Mouse (Mus musculus): Measurements from ENCODE around the gene Angpt4.

Angpt4 gene

DNA sequence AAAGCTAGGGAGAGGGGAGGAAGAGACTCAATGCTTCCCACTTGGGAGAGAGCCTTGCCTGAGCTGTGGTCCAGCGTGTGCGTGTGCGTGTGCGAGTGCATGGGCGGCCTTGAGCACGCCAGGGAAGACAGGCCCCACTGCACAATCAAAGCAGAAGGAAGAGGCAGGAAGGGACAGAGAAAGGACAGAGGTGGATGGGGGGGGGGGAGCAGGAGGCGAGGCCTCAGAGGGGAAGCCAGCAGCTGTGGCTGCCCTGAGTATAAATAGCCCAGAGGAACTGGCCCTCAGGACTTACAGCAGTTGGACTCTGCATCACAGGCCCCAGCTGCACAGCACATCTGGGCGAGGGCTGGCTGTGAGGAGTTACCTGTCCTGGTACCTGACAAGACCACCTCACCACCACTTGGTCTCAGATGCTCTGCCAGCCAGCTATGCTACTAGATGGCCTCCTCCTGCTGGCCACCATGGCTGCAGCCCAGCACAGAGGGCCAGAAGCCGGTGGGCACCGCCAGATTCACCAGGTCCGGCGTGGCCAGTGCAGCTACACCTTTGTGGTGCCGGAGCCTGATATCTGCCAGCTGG is at the start of gene Angpt4:
Angpt4 (plus strand) TSS at position 292 of the 582 bp plus-strand sequence.
- in situ Hi-C loops (cut with MboI; ENCODE audit: low pct_unique_long_range_greater_than_20kb in 1 of 2, low sequenced_read_pairs in 2 of 2, unreplicated experiment in 1 of 2): no loop called here

DNA sequence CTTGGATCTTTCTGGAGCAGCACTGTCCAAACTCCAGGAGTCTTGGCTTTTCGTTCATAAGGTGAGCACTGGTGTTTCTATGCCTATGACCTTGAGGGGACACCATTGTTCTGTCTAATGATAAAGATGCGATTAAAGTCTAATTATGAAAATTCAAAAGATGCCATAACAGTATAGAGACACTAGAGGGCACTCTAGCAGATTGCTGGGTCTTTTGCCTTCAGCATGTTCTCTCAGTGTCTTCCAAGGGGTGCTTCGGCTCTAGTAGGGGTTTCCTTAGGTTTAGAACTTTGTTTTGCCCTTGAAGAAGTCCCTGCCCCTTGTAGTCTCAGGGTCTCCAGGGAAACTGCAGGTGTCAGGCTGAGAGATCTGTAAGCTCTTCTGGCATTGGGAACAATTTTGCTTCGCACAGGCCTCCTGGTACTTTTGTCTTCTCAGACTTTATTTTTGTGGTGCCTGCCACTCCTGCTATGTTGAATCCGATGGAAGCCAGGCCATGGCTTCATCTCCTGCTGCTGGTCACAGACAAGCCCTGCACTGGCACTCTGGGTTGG is 48.7 kb upstream of the Angpt4 start:
- in situ Hi-C loops (cut with MboI; ENCODE audit: low pct_unique_long_range_greater_than_20kb in 1 of 2, low sequenced_read_pairs in 2 of 2, unreplicated experiment in 1 of 2): no loop called here

GRCm38 (mm10) chr2:151864941-151865340 is 46.1 kb upstream of the Angpt4 start:
- in situ Hi-C loops (cut with MboI; ENCODE audit: low pct_unique_long_range_greater_than_20kb in 1 of 2, low sequenced_read_pairs in 2 of 2, unreplicated experiment in 1 of 2): no loop called here

GRCm38 (mm10) chr2:151866487-151866886 is 44.5 kb upstream of the Angpt4 start:
- in situ Hi-C loops (cut with MboI; ENCODE audit: low pct_unique_long_range_greater_than_20kb in 1 of 2, low sequenced_read_pairs in 2 of 2, unreplicated experiment in 1 of 2): no loop called here

DNA sequence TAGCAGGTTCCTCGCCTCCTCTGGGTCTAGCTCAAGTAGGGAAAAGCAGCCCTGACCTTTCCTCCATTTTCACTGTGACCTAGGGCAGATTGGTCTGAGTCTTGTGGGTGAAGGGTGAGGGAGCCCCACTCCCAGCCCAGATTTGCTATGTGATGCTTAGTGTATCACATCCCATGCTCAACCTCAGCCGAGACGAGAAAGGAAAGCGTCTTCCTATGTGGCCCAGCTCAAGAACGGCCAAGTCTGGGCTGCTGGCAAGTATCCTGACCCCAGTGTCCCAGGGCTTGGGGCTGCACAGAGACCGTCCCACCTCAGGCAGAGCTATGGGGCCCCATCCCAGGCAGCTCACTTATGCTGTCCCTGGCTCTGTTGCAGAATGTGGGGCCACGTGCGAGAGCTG is 42.8 kb upstream of the Angpt4 start:
- in situ Hi-C loops (cut with MboI; ENCODE audit: low pct_unique_long_range_greater_than_20kb in 1 of 2, low sequenced_read_pairs in 2 of 2, unreplicated experiment in 1 of 2): no loop called here

- in situ Hi-C loops (cut with MboI; ENCODE audit: low pct_unique_long_range_greater_than_20kb in 1 of 2, low sequenced_read_pairs in 2 of 2, unreplicated experiment in 1 of 2): loop anchor here in 1 of 2 experiments (10.0 kb wide), 1 partner anchor 120 kb away; the partner anchor contains the start of gene Slc52a3
These were observed 36.5 kb upstream of the Angpt4 start for GRCm38 (mm10) chr2:151874551-151874950.

DNA sequence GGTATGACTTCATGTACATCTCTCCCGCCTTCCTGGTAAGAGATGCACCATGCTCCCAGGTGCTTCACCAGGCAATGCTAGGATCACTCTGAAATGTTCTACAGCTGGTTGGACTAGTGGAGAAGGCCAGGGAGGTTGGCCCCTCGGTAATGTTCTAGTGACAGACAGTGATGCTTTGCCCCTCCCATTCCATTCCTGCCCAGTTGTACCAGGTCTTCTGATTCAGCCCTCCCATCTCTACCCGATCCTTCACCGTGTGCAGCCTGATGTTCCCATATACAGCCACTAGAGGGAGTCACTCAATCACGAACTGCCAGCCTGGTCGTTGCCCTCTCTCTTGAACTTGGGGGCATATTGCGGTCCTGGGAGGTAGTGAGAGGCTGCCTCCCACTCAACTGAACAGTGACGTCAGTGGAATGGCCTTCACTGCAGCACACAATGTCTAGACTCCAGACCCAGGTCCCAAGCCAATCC is 35.0 kb upstream of the Angpt4 start:
- in situ Hi-C loops (cut with MboI; ENCODE audit: low pct_unique_long_range_greater_than_20kb in 1 of 2, low sequenced_read_pairs in 2 of 2, unreplicated experiment in 1 of 2): loop anchor here (5.0 to 10.0 kb wide), 2 partner anchors 119 to 121 kb away; partner anchors contain the start of gene Slc52a3 (in 2 of the 2)

- in situ Hi-C loops (cut with MboI; ENCODE audit: low pct_unique_long_range_greater_than_20kb in 1 of 2, low sequenced_read_pairs in 2 of 2, unreplicated experiment in 1 of 2): loop anchor here (5.0 to 10.0 kb wide), 2 partner anchors 116 to 119 kb away; partner anchors contain the start of gene Slc52a3 (in 2 of the 2)
These were observed 32.4 kb upstream of the Angpt4 start for GRCm38 (mm10) chr2:151878645-151879044.

DNA sequence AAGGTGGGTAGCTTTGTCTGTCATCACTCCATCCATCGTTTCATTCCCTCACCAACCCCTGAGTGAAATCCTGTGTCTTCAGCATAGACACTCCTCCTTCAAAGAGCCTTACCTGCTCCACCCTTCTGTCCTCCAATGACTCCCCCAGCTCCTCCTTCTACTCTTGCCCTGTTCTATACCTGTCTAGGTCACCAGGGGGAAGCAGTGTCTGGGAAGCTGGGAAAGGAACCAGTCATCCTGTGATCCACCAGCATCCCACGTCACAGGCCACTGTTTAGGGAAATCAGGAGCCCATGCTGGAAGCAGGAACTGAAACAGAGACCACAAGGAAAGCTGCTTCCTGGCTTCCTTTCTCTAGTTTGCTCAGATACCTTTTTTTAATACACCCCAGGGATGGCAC is 31.2 kb upstream of the Angpt4 start:
- in situ Hi-C loops (cut with MboI; ENCODE audit: low pct_unique_long_range_greater_than_20kb in 1 of 2, low sequenced_read_pairs in 2 of 2, unreplicated experiment in 1 of 2): loop anchor here (5.0 to 10.0 kb wide), 2 partner anchors 115 to 118 kb away; partner anchors contain the start of gene Slc52a3 (in 2 of the 2)

DNA sequence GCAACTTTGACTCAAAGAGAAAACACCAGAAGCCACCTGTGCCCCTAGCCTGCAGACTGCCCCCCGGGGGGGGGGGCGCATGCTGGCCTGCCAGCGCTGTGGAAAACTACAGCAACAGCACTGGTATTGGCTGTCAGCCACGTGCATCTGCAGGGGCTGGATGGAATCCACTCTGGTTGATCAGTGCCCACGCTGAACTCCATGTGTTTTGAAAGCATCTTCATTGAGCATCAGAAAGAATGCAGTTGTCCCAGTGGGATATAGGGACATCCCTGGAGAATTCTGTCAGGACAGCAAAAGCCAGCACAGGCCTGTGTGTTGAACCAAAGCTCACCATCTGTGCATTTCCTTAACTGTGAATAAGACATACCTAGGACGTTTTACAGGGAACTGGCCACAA is 20.0 kb upstream of the Angpt4 start:
- in situ Hi-C loops (cut with MboI; ENCODE audit: low pct_unique_long_range_greater_than_20kb in 1 of 2, low sequenced_read_pairs in 2 of 2, unreplicated experiment in 1 of 2): no loop called here

- in situ Hi-C loops (cut with MboI; ENCODE audit: low pct_unique_long_range_greater_than_20kb in 1 of 2, low sequenced_read_pairs in 2 of 2, unreplicated experiment in 1 of 2): no loop called here
These were observed 17.8 kb upstream of the Angpt4 start for GRCm38 (mm10) chr2:151893122-151893774.

GRCm38 (mm10) chr2:151894209-151894980 is 16.6 kb upstream of the Angpt4 start:
- in situ Hi-C loops (cut with MboI; ENCODE audit: low pct_unique_long_range_greater_than_20kb in 1 of 2, low sequenced_read_pairs in 2 of 2, unreplicated experiment in 1 of 2): no loop called here

DNA sequence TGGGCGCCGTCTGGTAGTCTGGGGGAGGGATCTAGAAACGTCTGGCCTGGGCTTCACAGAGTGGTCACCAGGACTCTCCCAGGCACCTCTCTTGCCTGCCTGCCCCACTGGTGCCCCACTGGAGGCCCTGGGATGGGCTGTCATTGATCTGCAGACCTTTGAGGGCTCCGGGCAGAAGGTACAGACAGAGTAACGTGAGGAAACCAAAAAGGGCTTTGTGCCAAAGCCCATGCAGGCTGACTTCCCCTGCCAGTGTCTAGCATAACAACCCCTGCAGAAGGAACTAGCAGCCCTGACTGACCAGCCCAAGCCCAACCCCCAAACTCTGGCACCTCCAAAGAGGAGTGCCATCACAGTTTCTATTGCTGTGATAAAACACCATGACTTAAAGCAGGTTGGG is 15.1 kb upstream of the Angpt4 start:
- in situ Hi-C loops (cut with MboI; ENCODE audit: low pct_unique_long_range_greater_than_20kb in 1 of 2, low sequenced_read_pairs in 2 of 2, unreplicated experiment in 1 of 2): no loop called here

DNA sequence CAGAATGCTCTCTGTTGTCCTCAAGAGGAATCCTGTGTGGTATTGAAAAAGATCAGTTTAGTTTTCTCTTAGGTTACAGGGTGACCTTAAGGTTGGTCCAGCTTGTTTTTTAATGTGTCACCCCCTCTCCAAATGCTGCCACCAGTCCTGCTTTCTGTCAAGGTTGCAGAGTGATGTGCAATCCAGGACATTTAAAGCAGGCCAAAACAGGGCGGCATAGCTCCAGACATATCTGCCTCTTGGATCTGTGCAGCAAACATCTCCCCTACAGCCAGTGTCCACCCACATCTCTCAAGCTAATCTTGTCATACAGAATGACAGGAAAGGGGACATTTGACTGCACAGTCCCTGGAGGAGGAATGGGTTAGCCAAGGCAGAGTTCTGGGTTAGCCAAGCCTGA is 12.9 kb upstream of the Angpt4 start:
- in situ Hi-C loops (cut with MboI; ENCODE audit: low pct_unique_long_range_greater_than_20kb in 1 of 2, low sequenced_read_pairs in 2 of 2, unreplicated experiment in 1 of 2): no loop called here

DNA sequence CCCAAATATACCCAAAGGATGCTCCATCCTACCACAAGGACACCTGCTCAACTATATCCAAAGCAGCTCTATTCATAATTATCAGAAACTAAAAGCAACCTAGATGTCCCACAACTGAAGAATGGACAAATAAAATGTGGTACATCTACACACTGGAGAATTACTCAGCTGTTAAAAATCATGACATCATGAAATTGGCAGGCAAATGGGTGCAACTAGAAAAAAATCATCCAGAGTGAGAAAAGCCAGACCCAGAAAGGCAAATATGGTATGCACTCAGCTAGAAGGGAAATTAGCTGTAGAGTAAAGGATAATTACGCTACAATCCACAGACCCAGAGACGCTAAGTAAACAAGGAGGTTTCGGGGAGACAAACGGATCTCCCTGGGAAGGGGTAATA is 10.2 kb upstream of the Angpt4 start:
- in situ Hi-C loops (cut with MboI; ENCODE audit: low pct_unique_long_range_greater_than_20kb in 1 of 2, low sequenced_read_pairs in 2 of 2, unreplicated experiment in 1 of 2): no loop called here

GRCm38 (mm10) chr2:151903267-151903666 is 7.7 kb upstream of the Angpt4 start:
- in situ Hi-C loops (cut with MboI; ENCODE audit: low pct_unique_long_range_greater_than_20kb in 1 of 2, low sequenced_read_pairs in 2 of 2, unreplicated experiment in 1 of 2): no loop called here

DNA sequence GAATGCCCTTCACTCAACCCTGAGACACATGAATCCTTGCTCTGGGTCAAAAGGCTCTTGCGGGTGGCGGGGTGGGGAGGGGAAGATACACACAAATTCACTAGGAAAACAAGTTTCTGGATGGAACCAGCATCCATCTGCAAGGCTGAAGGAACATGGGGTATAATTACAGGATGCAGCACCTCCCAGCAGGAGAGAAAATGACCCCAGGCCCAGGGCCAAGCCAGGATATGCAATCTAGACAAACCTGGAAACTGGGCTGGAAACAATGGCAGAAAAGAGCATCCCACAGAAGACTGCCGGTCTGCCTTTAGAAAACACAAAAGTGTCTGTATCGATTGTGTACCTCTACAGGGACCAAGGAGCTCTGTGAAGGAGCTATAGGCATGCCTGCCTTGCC is 7.1 kb upstream of the Angpt4 start:
- in situ Hi-C loops (cut with MboI; ENCODE audit: low pct_unique_long_range_greater_than_20kb in 1 of 2, low sequenced_read_pairs in 2 of 2, unreplicated experiment in 1 of 2): no loop called here

- in situ Hi-C loops (cut with MboI; ENCODE audit: low pct_unique_long_range_greater_than_20kb in 1 of 2, low sequenced_read_pairs in 2 of 2, unreplicated experiment in 1 of 2): no loop called here
These were observed 6.4 kb upstream of the Angpt4 start for GRCm38 (mm10) chr2:151904636-151905035.

- in situ Hi-C loops (cut with MboI; ENCODE audit: low pct_unique_long_range_greater_than_20kb in 1 of 2, low sequenced_read_pairs in 2 of 2, unreplicated experiment in 1 of 2): no loop called here
These were observed 4.0 kb upstream of the Angpt4 start for GRCm38 (mm10) chr2:151907020-151907419.

Measured in mouse embryonic stem cell (cell line).